Mouse (Mus musculus) embryonic fibroblast, embryonic 13.5 days (primary cell): ENCODE measurements at regions not wholly inside any gene's neighbourhood (a gene's known extent, or its start where the extent isn't known, plus 50 kb on each side); places are given as distances from the start of the nearest gene placed in this dataset.

Experiments
- H3K27ac ChIP-seq: 2 replicates; pipeline ENCODE4 v1.5.1; 2012; ENCODE audit warnings: low read length, control low read depth, inconsistent platforms; ENCODE audit not compliant: insufficient read depth
- H3K4me1 ChIP-seq: 2 replicates; pipeline ENCODE4 v1.6.1; 2011; ENCODE audit warnings: low read length; ENCODE audit not compliant: control insufficient read depth, insufficient read depth
- H3K4me3 ChIP-seq: 2 replicates; pipeline ENCODE4 v1.5.1; 2011; ENCODE audit warnings: mild to moderate bottlenecking, control low read depth, low read length; ENCODE audit not compliant: insufficient read depth
- CTCF ChIP-seq: IDR thresholded peaks from 2 replicates; pipeline ENCODE4 v1.5.1; 2011; ENCODE audit warnings: mild to moderate bottlenecking, control low read depth, low read length, moderate library complexity, borderline replicate concordance; ENCODE audit not compliant: insufficient read depth
- POLR2A ChIP-seq: IDR thresholded peaks from 2 replicates; pipeline ENCODE4 v1.6.1; 2011; ENCODE audit warnings: low read depth, mild to moderate bottlenecking, control low read depth, low read length, moderate library complexity

DNA sequence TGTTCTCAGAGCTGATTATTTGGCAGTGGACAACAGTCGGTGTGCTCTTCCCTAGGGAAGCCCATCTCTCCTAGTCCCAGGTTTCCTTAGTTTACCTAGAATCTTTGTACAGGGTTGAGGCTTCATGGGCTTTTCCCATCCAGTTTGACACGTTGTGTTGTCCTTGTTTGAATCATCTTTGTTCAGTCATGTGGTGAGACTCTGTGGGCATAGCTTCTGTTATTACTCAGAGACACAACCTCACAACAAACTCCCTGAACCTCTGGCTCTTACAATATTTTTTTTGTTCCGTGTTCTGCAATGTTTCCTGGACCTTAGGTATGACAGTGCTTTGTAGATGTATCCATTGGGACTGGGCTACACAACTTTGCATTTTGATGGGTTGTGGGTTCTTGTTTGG lies 132.9 kb upstream of the Dlx6 start:
- H3K4me3 ChIP-seq = no peak overlapping the region
- H3K4me1 ChIP-seq = no peaks in the 10 kb centered on the region
- no peak for TF ChIP-seq CTCF
- TF ChIP-seq POLR2A = no peak
- H3K27ac ChIP-seq = no peak overlapping the region

DNA sequence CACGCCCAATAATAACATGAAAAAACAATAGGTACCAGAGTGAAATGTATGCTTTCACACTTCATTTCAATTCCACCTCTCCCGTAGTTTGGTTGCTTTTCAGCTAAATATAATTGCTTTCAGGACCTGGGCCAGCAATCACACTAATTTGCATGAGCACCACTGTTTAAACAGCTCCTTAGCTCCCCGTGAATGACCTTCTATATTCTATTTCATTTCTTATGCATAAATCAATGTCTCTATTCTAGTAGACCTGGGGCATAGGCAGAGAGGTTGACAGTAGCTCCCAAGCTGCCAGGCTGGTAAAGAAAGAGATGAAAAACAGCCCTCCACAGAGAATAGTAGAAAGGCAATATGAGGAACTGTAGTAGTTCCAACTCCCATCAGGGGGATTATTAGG lies 117.7 kb upstream of the Dlx6 start:
- TF ChIP-seq CTCF (no peak), POLR2A (no peak)
- no peak overlapping the region for H3K27ac ChIP-seq
- H3K4me1 ChIP-seq = no peaks in the 10 kb centered on the region
- H3K4me3 ChIP-seq = no peak overlapping the region

DNA sequence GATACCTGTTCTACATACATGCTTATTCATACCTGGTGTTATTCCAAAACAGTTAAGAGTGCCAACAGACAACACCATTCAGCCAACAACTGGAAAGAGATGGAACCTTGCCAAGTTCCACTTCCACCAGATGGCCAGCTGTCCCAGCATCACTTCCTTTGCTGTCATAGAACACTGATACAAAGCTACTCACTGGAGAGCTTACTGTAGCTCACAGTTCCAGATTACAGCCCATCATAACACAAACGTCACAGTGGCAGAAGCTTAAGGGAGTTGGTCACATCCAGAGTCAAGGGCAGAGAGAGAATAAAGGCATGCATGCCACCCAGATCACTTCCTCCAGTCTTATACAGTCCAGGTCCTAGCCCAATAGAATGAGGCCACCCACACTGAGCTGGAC lies 84.0 kb upstream of the Dlx6 start:
- H3K4me1 ChIP-seq = no peaks in the 10 kb centered on the region
- TF ChIP-seq CTCF (no peak), POLR2A (no peak)
- H3K27ac ChIP-seq = no peak overlapping the region
- H3K4me3 ChIP-seq = no peak overlapping the region

DNA sequence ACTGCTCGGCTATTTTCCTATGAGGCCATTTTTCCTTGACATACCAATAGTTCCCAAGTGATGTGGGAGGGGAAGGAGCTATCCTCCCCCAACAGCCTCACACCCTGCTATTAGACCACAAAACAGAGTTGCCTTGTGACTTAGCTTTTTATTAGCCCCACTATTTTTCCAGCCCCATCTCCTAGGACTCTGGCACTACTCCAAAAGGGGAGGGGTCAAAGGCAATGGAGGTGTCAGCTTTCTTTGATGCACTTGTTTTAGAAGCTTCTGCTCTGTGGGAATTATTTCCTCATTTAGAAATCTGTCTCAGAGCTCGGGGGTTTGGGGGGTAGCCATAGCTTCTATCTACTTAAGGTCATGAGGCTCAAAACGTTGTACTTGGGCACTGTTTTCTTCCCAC lies 81.6 kb upstream of the Dlx6 start:
- Histone ChIP-seq H3K4me3 (no peak overlapping the region), H3K27ac (no peak overlapping the region), H3K4me1 (no peaks in the 10 kb centered on the region)
- TF ChIP-seq POLR2A (no peak), CTCF (no peak)

DNA sequence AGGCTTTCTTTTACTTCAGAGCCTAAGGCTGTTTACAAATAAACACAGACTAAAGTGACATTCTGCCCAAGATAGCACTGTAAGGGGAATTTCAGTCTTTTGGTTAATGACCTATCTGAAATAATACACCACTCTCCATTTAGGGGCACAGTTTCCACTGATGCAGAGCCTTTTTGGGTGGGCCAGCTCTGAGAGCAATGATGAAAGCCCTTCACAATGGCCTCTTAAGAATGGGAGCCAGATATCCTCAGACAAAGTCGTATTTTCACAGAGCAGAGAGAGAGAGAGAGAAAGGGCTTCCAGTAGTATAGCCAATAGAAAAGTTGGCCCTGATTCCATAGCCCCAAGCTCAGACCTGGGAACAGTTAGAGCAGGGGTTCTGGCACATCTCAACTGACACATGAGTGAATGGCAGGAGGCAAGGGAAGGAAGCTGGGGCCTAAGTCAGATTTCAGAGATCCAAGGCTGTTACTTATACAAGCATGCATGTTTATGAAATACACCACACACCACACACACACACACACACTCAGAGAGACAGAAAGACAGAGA lies 77.1 kb upstream of the Dlx6 start:
- no peak overlapping the region for H3K4me3 ChIP-seq
- TF ChIP-seq POLR2A (no peak), CTCF (no peak)
- H3K4me1 ChIP-seq = no peaks in the 10 kb centered on the region
- H3K27ac ChIP-seq = no peak overlapping the region

DNA sequence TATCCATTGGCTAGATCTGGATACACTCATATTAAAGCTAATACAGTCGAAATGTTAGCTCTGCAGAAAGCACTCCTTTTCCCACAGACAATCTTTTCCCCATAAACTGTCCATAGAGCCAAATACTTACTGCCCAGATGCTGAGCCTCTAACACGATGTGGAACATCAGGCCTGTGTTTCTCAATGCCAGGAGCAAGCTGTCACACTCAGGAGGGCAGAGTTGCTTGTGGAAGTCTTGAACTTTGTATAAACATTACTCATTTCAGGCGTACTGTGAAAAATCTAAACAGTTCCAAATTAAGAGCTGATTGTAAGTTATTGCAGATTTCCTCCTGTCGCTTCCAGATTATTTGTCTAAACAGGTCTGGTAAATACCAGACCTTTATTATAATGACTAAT lies 75.6 kb upstream of the Dlx6 start:
- no peak for TF ChIP-seq POLR2A
- no peak for TF ChIP-seq CTCF
- H3K27ac ChIP-seq = no peak overlapping the region
- H3K4me1 ChIP-seq = no peaks in the 10 kb centered on the region
- no peak overlapping the region for H3K4me3 ChIP-seq

DNA sequence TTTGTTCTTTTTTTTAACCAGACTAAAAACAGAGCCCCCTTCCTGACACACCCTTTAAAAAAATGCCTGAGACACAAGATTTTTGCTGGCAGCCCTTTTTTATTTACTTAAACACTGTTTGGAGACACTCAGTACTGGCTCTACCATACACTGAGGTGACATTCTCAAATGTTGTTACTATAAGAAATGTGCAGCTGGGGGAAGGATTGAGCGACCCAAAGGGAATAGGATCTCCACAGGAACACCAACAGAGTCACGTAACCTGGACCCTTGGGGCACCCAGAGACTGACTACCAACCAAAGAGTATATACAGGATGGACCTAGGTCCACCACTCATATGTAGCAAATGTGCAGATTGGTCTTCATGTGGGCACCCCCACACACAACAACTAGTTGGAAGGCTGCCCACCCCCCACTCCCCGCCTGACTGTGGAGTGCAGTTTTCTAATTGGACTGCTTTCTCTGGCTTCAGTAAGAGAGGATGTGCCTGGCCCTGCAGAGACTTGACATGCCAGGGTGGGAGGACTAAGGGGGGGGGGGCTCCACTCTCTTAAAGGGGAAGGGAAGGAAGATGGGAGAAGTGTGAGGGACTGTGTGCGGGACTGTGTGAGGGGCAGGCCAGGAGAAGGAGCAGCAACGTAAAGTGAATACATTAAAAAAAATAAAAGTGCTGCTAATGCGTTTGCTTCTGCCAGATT lies 68.7 kb upstream of the Dlx6 start:
- Histone ChIP-seq H3K4me3 (no peak overlapping the region), H3K4me1 (no peaks in the 10 kb centered on the region), H3K27ac (no peak overlapping the region)
- TF ChIP-seq POLR2A (no peak), CTCF (no peak)

DNA sequence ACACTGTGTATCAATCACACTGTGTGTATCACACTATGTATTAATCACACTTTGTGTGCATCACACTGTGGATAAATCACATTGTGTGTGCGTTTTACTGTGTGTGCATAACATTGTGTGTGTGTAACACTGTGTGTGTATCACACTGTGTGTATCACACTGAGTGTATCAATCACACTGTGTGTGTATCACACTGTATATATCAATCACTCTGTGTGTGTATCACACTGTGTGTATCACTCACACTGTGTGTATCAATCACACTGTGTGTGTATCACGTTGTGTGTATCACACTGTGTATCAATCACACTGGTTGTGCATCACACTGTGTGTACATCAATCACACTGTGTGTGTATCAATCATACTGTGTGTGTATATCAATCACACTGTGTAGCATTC lies 62.8 kb upstream of the Dlx6 start:
- H3K27ac ChIP-seq = no peak overlapping the region
- H3K4me1 ChIP-seq = peaks cover 2% of the 10 kb centered on the region; the same call in 1 of the 2 replicates
- no peak overlapping the region for H3K4me3 ChIP-seq
- TF ChIP-seq POLR2A (no peak), CTCF (no peak)

DNA sequence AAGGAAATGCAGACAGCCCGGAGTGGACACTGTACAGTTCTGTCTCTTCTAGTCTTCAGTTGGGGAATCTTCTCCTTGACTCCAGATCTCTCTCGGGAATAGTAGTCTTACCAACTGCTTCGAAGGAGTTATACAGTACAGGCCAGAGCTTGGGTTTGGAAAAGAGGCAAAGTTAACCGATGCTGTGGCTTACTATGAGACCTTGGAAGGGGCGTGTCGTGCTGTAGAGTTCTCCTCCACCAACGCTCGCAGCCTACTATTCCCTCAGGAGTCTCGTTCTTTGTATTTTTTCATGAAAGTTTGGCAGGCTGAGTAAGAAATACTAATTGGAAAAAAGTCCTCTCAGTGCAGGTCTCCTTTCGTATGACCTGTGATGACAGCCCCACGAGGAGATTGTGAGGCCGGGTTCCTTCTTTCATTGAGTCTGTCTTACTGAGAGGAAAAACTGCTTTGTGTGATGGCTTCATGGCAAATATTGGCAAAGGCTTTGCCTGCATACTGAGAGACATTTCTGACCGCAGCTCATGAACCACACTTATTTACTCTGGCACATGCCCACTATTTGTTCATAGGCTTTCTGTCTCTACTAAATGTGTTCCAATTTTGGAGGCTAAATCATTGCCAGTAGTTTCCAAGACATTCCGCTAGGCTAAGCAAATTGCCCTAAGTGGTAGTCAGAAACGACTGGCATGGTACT lies 61.4 kb upstream of the Dlx6 start:
- no peak overlapping the region for H3K4me3 ChIP-seq
- 0 out of 2 replicates have a peak overlapping the region, but pooled peaks have one; percentile 14 for H3K27ac ChIP-seq
- TF ChIP-seq POLR2A = no peak
- TF ChIP-seq CTCF = no peak

More for the DNA sequence above, 61.4 kb upstream of the Dlx6 start:
- peaks cover 2% of the 10 kb centered on the region; the same call in 1 of the 2 replicates for H3K4me1 ChIP-seq
